8 mouse cellular contexts compared by ENCODE assay signal in the genomic region with DNA sequence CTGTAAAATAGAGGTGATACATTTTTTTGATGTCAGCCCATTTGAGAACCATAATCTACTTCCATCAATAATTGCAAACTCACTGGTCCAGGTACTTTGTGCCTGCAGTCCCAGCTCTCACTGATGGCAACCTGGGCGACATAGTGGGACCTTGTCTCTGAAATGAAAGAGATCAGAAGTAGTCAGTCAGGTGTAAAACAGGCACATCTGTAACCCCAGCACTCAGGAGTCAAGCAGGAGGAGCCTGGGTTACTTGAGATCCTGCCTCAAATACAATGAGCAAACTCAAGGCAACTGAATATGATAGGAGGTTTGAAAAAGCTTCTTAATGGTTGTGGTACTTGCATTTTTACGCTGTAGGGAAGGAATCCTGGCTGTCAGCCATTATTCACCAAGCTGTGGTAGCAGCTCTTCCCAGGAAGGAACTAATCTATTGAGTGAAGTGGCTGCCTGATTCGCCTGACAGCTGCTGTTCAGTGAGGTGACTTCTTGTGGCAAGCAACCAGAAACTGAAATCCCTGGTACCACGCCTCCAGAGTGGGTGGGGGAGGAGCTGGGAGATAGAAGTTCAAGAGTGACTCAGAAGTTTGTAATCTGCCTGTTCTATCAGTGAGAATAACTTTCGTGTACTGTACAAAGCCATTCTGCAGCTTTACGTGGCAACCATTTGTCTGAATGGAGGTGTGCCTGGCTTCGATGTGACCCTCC. TPM values are rescaled to one million over a fixed set of nuclear protein-coding genes. Genes with fewer than 3 reads are reported as not detected.
DNase-seq lines count a peak whose midpoint lies in the region; ATAC-seq and TF ChIP-seq lines count a peak whose summit lies in the region.

No protein-coding gene starts in this region.

- H3K9ac ChIP-seq in neural tube, embryonic 13.5 days = 0 out of 2 replicates have a peak overlapping the region, but pooled peaks have one; percentile 35
- H3K9ac ChIP-seq in intestine, embryonic 15.5 days = peak overlapping the region; percentile 21; the same call in 1 of the 2 replicates
- peak overlapping the region; percentile 31 for H3K9ac ChIP-seq in limb, embryonic 14.5 days (ENCODE audit: low read depth, low read length, severe bottlenecking)

- H3K27ac ChIP-seq in neural tube, embryonic 13.5 days (replicated peaks) = peak overlapping the region; percentile 39; the same call in 1 of the 2 replicates
- peak overlapping the region; percentile 59 for H3K27ac ChIP-seq in bone marrow macrophage, adult 2 months (ENCODE audit: insufficient read depth, low read depth, low read length)
- peak overlapping the region; percentile 89 for H3K27ac ChIP-seq in intestine, embryonic 15.5 days
- H3K27ac ChIP-seq in limb, embryonic 14.5 days (replicated peaks; ENCODE audit: low read depth, low read length) = peak overlapping the region; percentile 10; the same call in 1 of the 2 replicates

- H3K36me3 ChIP-seq in neural tube, embryonic 13.5 days = peaks cover 4% of the 10 kb centered on the region; the same call in 1 of the 2 replicates
- 0 out of 2 replicates have a peak, but pooled peaks cover 2% of the 10 kb centered on the region for H3K36me3 ChIP-seq in intestine, embryonic 15.5 days
- peaks cover 5% of the 10 kb centered on the region for H3K36me3 ChIP-seq in limb, embryonic 14.5 days (ENCODE audit: control insufficient read depth, insufficient read depth, low read length)

- TF ChIP-seq CTCF in bone marrow macrophage, adult 2 months (IDR thresholded peaks at IDR 0.05; ENCODE audit: low read depth, low read length) = no peak

- no peaks in the 10 kb centered on the region for H3K9me3 ChIP-seq in neural tube, embryonic 13.5 days
- H3K9me3 ChIP-seq in intestine, embryonic 15.5 days = no peaks in the 10 kb centered on the region
- no peaks in the 10 kb centered on the region for H3K9me3 ChIP-seq in limb, embryonic 14.5 days (ENCODE audit: control insufficient read depth, low read length)

- H3K4me2 ChIP-seq in neural tube, embryonic 13.5 days = peak overlapping the region; percentile 6; the same call in 1 of the 2 replicates
- H3K4me2 ChIP-seq in intestine, embryonic 15.5 days (replicated peaks) = peak overlapping the region; percentile 33
- H3K4me2 ChIP-seq in limb, embryonic 14.5 days (replicated peaks; ENCODE audit: low read depth, low read length, severe bottlenecking) = no peak overlapping the region

- peaks cover 26% of the 10 kb centered on the region for H3K4me1 ChIP-seq in neural tube, embryonic 13.5 days (replicated peaks)
- peaks cover 31% of the 10 kb centered on the region for H3K4me1 ChIP-seq in bone marrow macrophage, adult 2 months (ENCODE audit: control insufficient read depth, insufficient read depth, low read length)
- peaks cover 9% of the 10 kb centered on the region for H3K4me1 ChIP-seq in intestine, embryonic 15.5 days (replicated peaks)
- peaks cover 3% of the 10 kb centered on the region for H3K4me1 ChIP-seq in limb, embryonic 14.5 days (ENCODE audit: control insufficient read depth, insufficient read depth, low read length)

- no peak for DNase-seq in neural tube, embryonic 10.5 days (ENCODE audit: extremely low spot score, low spot score)
- peak; percentile 90 for DNase-seq in gastrocnemius, adult 18-20 months (ENCODE audit: low spot score)
- DNase-seq in limb, embryonic 14.5 days (ENCODE audit: low spot score) = peak; percentile 79
- DNase-seq in telencephalon, adult 2 months (ENCODE audit: low read depth, low spot score) = peak; percentile 79

- TF ChIP-seq POLR2A in bone marrow macrophage, adult 2 months (IDR thresholded peaks at IDR 0.05; ENCODE audit: borderline replicate concordance, low read depth, low read length) = no peak
- TF ChIP-seq POLR2A in limb, embryonic 14.5 days (IDR thresholded peaks at IDR 0.05; ENCODE audit: borderline replicate concordance, extremely low read depth, insufficient read depth, insufficient read length) = no peak

- H3K4me3 ChIP-seq in neural tube, embryonic 13.5 days = no peak overlapping the region
- peak overlapping the region; percentile 40 for H3K4me3 ChIP-seq in bone marrow macrophage, adult 2 months (ENCODE audit: insufficient read depth, low read length)
- no peak overlapping the region for H3K4me3 ChIP-seq in intestine, embryonic 15.5 days (replicated peaks)
- no peak overlapping the region for H3K4me3 ChIP-seq in limb, embryonic 14.5 days (replicated peaks; ENCODE audit: low read length)

- 62% methylated on average over 7 of the region's 7 CpGs for WGBS in neural tube, embryonic 13.5 days
- WGBS in intestine, embryonic 15.5 days = 23% methylated on average over 7 of the region's 7 CpGs
- WGBS in limb, embryonic 14.5 days = 48% methylated on average over 7 of the region's 7 CpGs

- ATAC-seq in neural tube, embryonic 13.5 days (ENCODE audit: low read depth) = no peak
- ATAC-seq in intestine, embryonic 15.5 days = peak; percentile 91
- ATAC-seq in limb, embryonic 14.5 days (ENCODE audit: low FRiP score, low read depth) = peak; percentile 76
- ATAC-seq in monocyte, adult 5-6 weeks (replicated peaks; ENCODE audit: insufficient number of reproducible peaks, low FRiP score, low TSS enrichment, poor library complexity, severe bottlenecking) = peak; percentile 92

- H3K27me3 ChIP-seq in neural tube, embryonic 13.5 days = no peaks in the 10 kb centered on the region
- no peaks in the 10 kb centered on the region for H3K27me3 ChIP-seq in intestine, embryonic 15.5 days (replicated peaks)
- no peaks in the 10 kb centered on the region for H3K27me3 ChIP-seq in limb, embryonic 14.5 days (ENCODE audit: control insufficient read depth, insufficient read depth, low read length)

RNA-seq across cellular contexts. Expression of a gene that starts 7.2 kb away (rescaled TPM):
- 228 and 239 TPM in 2 replicates for polyA plus RNA-seq in neural tube, embryonic 13.5 days (2015; fragmentation: Nextera tagmentation; extraction: Ambion mirVana)
- polyA plus RNA-seq in bone marrow macrophage, adult 2 months (2012; ENCODE audit: insufficient read depth, insufficient read length, missing spikeins) = 98.1 and 109 TPM in 2 replicates
- 100 to 1,000 TPM; 561 to 590 TPM for total RNA-seq in gastrocnemius, adult 18-20 months (2021)
- 269 and 282 TPM in 2 replicates for polyA plus RNA-seq in intestine, embryonic 15.5 days (2015; fragmentation: Nextera tagmentation; extraction: Ambion mirVana)
- polyA plus RNA-seq in limb, embryonic 14.5 days (2012; rRNA removed) = 131 and 149 TPM in 2 replicates
- polyA plus RNA-seq in limb, embryonic 14.5 days (2014; fragmentation: Nextera tagmentation; extraction: Ambion mirVana) = 173 and 174 TPM in 2 replicates
- total RNA-seq in monocyte, adult 5-6 weeks (2017) = 72.5 to 84.0 TPM (median 77.3 TPM) in 3 replicates

RNA-seq across cellular contexts. Expression of a gene that starts 22.5 kb away (rescaled TPM):
- 221 and 241 TPM in 2 replicates for polyA plus RNA-seq in neural tube, embryonic 13.5 days (2015; fragmentation: Nextera tagmentation; extraction: Ambion mirVana)
- 78.6 and 82.6 TPM in 2 replicates for polyA plus RNA-seq in bone marrow macrophage, adult 2 months (2012; ENCODE audit: insufficient read depth, insufficient read length, missing spikeins)
- total RNA-seq in gastrocnemius, adult 18-20 months (2021) = 10 to 100 TPM; 46.4 to 48.3 TPM
- 303 and 328 TPM in 2 replicates for polyA plus RNA-seq in intestine, embryonic 15.5 days (2015; fragmentation: Nextera tagmentation; extraction: Ambion mirVana)
- 129 and 169 TPM in 2 replicates for polyA plus RNA-seq in limb, embryonic 14.5 days (2012; rRNA removed)
- polyA plus RNA-seq in limb, embryonic 14.5 days (2014; fragmentation: Nextera tagmentation; extraction: Ambion mirVana) = 378 and 387 TPM in 2 replicates
- 31.0 to 45.3 TPM (median 42.6 TPM) in 3 replicates for total RNA-seq in monocyte, adult 5-6 weeks (2017)

RNA-seq across cellular contexts. Expression of a gene that starts 24.1 kb away (rescaled TPM):
- 34.9 and 41.0 TPM in 2 replicates for polyA plus RNA-seq in neural tube, embryonic 13.5 days (2015; fragmentation: Nextera tagmentation; extraction: Ambion mirVana)
- polyA plus RNA-seq in bone marrow macrophage, adult 2 months (2012; ENCODE audit: insufficient read depth, insufficient read length, missing spikeins) = 40.6 and 46.1 TPM in 2 replicates
- total RNA-seq in gastrocnemius, adult 18-20 months (2021) = 100 to 1,000 TPM; 388 to 467 TPM
- 13.7 TPM in 2 replicates for polyA plus RNA-seq in intestine, embryonic 15.5 days (2015; fragmentation: Nextera tagmentation; extraction: Ambion mirVana)
- 38.9 and 43.5 TPM in 2 replicates for polyA plus RNA-seq in limb, embryonic 14.5 days (2012; rRNA removed)
- polyA plus RNA-seq in limb, embryonic 14.5 days (2014; fragmentation: Nextera tagmentation; extraction: Ambion mirVana) = 19.4 and 21.5 TPM in 2 replicates
- total RNA-seq in monocyte, adult 5-6 weeks (2017) = 18.2 to 21.9 TPM (median 19.4 TPM) in 3 replicates

RNA-seq across cellular contexts. Expression of a gene that starts 32.2 kb away (rescaled TPM):
- 9.5 and 12.1 TPM in 2 replicates for polyA plus RNA-seq in neural tube, embryonic 13.5 days (2015; fragmentation: Nextera tagmentation; extraction: Ambion mirVana)
- 33.1 and 34.8 TPM in 2 replicates for polyA plus RNA-seq in bone marrow macrophage, adult 2 months (2012; ENCODE audit: insufficient read depth, insufficient read length, missing spikeins)
- 10 to 100 TPM; 44.5 to 47.0 TPM for total RNA-seq in gastrocnemius, adult 18-20 months (2021)
- polyA plus RNA-seq in intestine, embryonic 15.5 days (2015; fragmentation: Nextera tagmentation; extraction: Ambion mirVana) = 10.0 and 11.5 TPM in 2 replicates
- 50.7 and 59.8 TPM in 2 replicates for polyA plus RNA-seq in limb, embryonic 14.5 days (2012; rRNA removed)
- polyA plus RNA-seq in limb, embryonic 14.5 days (2014; fragmentation: Nextera tagmentation; extraction: Ambion mirVana) = 11.3 and 11.9 TPM in 2 replicates
- total RNA-seq in monocyte, adult 5-6 weeks (2017) = 6.5 to 18.2 TPM (median 8.3 TPM) in 3 replicates

RNA-seq across cellular contexts. Expression of a gene that starts 41.6 kb away (rescaled TPM):
- 22.2 and 24.3 TPM in 2 replicates for polyA plus RNA-seq in neural tube, embryonic 13.5 days (2015; fragmentation: Nextera tagmentation; extraction: Ambion mirVana)
- 14.3 and 15.2 TPM in 2 replicates for polyA plus RNA-seq in bone marrow macrophage, adult 2 months (2012; ENCODE audit: insufficient read depth, insufficient read length, missing spikeins)
- 1 to 10 TPM; 3.3 to 3.7 TPM for total RNA-seq in gastrocnemius, adult 18-20 months (2021)
- 26.2 TPM in 2 replicates for polyA plus RNA-seq in intestine, embryonic 15.5 days (2015; fragmentation: Nextera tagmentation; extraction: Ambion mirVana)
- 49.7 and 58.0 TPM in 2 replicates for polyA plus RNA-seq in limb, embryonic 14.5 days (2012; rRNA removed)
- polyA plus RNA-seq in limb, embryonic 14.5 days (2014; fragmentation: Nextera tagmentation; extraction: Ambion mirVana) = 26.6 and 31.1 TPM in 2 replicates
- 12.1 to 21.8 TPM (median 14.6 TPM) in 3 replicates for total RNA-seq in monocyte, adult 5-6 weeks (2017)

Comparison
In these comparisons a context has a peak if more than half of its experiments do, and no peak if none do; other contexts are left out.
1. H3K27ac ChIP-seq: peak in every context shown above with its lines; median percentile 89 in intestine, embryonic 15.5 days; 59 in bone marrow macrophage, adult 2 months; 39 in neural tube, embryonic 13.5 days; 10 in limb, embryonic 14.5 days.